Mouse (Mus musculus): ENCODE measurements around the gene Rcor1. TPM values are rescaled to one million over a fixed set of nuclear protein-coding genes. Genes with fewer than 3 reads are reported as not detected.
"Not testable (repeated sequence)": the region's sequence is repeated elsewhere in the genome, so short reads cannot be mapped to it uniquely, and the experiment has no call there.

The Rcor1 gene
- total and polyA plus RNA-seq, 2 experiments from 2014 or later = 3.1 to 13.1 TPM

DNA sequence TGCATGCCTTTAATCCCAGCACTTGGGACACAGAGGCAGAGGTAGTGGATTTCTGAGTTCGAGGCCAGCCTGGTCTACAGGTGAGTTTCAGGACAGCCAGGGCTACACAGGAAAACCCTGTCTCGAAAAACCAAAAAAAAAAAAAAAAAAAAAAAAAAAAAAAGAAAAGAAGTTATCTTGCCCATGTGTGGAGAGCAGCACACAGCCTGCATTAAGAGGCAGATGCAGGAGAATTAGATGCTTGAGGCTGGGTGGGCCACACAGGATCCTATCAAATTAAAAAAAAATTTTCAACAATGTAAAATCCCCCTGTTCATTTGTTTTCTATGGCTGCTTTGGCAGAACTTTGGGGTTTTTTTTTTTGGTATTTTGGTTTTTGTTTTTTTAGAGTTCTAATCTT, 24.2 kb downstream of the Rcor1 start:
- ATAC-seq = no peak
- Histone ChIP-seq H3K4me2 (ENCODE audit: low read depth, low read length) (no peak overlapping the region), H3K27me3 (ENCODE audit: insufficient read depth, low read length) (no peaks in the 10 kb centered on the region), H3K4me1 (ENCODE audit: insufficient read depth, low read length) (no peaks in the 10 kb centered on the region), H3K36me3 (ENCODE audit: insufficient read depth, low read length) (no peaks in the 10 kb centered on the region), H3K9me3 (ENCODE audit: low read length) (no peaks in the 10 kb centered on the region), H3K4me3 (ENCODE audit: low read length) (no peak overlapping the region), H3K9ac (replicated peaks; ENCODE audit: low read length) (no peak overlapping the region), H3K27ac (no peak overlapping the region)
- no peak for DNase-seq (ENCODE audit: low spot score)
- no peak for TF ChIP-seq CTCF (IDR thresholded peaks at IDR 0.05; ENCODE audit: low read depth)
- WGBS = 91% methylated on average over 2 of the region's 2 CpGs

DNA sequence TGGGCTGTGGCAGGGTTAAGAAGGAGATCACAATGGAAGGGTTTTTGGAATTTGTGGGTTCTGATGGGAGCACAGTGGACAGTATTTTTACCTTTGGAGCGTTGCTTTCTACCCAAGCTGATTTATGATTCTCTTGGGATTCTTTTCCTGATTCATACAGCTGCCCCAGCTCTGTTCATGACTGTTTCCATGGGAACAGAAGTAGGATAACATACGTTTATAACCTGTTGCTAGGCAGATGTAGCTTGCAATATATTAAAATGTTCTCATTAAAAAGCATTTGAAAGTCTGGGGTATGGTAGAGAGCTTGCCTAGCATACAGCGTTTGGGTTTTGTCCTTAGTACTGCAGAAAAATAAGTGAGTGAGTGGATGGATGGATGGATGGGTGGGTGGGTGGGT, 25.1 kb downstream of the Rcor1 start:
- no peak for TF ChIP-seq CTCF (IDR thresholded peaks at IDR 0.05; ENCODE audit: low read depth)
- no peak overlapping the region for H3K4me3 ChIP-seq (ENCODE audit: low read length)
- 62% methylated on average over 3 of the region's 3 CpGs for WGBS
- no peaks in the 10 kb centered on the region for H3K9me3 ChIP-seq (ENCODE audit: low read length)
- H3K36me3 ChIP-seq (ENCODE audit: insufficient read depth, low read length) = no peaks in the 10 kb centered on the region
- no peak overlapping the region for H3K4me2 ChIP-seq (ENCODE audit: low read depth, low read length)
- H3K9ac ChIP-seq (replicated peaks; ENCODE audit: low read length) = no peak overlapping the region
- H3K27me3 ChIP-seq (ENCODE audit: insufficient read depth, low read length) = no peaks in the 10 kb centered on the region
- ATAC-seq = no peak
- H3K27ac ChIP-seq = no peak overlapping the region
- DNase-seq (ENCODE audit: low spot score) = peak; percentile 29
- H3K4me1 ChIP-seq (ENCODE audit: insufficient read depth, low read length) = no peaks in the 10 kb centered on the region

DNA sequence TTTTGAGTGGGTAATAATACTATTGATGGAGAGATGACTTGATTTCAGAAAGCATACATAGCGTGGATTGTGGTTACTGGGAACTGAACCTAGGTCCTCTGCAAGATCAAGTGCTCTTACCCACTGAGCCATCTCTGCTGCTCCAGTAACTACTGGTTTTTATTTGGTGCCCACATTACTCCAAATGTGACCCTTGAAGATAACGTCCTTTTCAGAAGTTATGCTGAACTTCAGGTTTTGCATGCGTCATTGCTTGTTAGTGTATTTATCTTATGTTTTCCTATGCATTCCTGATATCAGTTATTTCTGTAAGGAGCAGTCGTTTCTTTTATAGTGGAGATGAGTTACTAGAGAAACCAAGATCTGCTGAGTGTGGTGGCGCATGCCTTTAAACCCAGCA, 26.2 kb downstream of the Rcor1 start:
- Histone ChIP-seq H3K4me2 (ENCODE audit: low read depth, low read length) (no peak overlapping the region), H3K36me3 (ENCODE audit: insufficient read depth, low read length) (no peaks in the 10 kb centered on the region), H3K4me1 (ENCODE audit: insufficient read depth, low read length) (no peaks in the 10 kb centered on the region), H3K9me3 (ENCODE audit: low read length) (no peaks in the 10 kb centered on the region), H3K27ac (no peak overlapping the region), H3K4me3 (ENCODE audit: low read length) (no peak overlapping the region), H3K9ac (replicated peaks; ENCODE audit: low read length) (no peak overlapping the region), H3K27me3 (ENCODE audit: insufficient read depth, low read length) (no peaks in the 10 kb centered on the region)
- no peak for TF ChIP-seq CTCF (IDR thresholded peaks at IDR 0.05; ENCODE audit: low read depth)
- no peak for DNase-seq (ENCODE audit: low spot score)
- no peak for ATAC-seq
- 94% methylated on average over 5 of the region's 5 CpGs for WGBS

DNA sequence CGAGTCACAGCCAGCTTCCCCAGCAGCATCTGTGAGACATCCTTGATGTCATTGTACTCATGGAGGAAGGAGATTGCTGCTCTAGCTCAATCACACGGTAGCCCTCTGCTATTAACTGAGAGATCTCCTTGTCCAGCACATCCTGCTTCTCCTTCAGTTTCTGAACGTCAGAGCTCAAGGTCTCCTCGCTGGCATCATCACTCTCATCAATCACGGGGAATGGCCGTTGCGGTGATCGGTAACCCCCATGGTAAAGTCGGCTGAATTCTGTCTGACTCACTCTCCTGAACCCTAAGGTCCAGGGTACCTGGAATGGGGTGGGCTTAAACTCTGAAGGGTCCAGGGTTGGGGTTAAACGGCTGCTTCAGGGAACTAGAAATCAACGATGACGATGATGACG, 28.7 kb downstream of the Rcor1 start:
- no peaks in the 10 kb centered on the region for H3K36me3 ChIP-seq (ENCODE audit: insufficient read depth, low read length)
- no peak overlapping the region for H3K9ac ChIP-seq (replicated peaks; ENCODE audit: low read length)
- H3K27ac ChIP-seq = no peak overlapping the region
- H3K9me3 ChIP-seq (ENCODE audit: low read length) = no peaks in the 10 kb centered on the region
- no peak for TF ChIP-seq CTCF (IDR thresholded peaks at IDR 0.05; ENCODE audit: low read depth)
- DNase-seq (ENCODE audit: low spot score) (no peak), ATAC-seq (no peak)
- no peak overlapping the region for H3K4me2 ChIP-seq (ENCODE audit: low read depth, low read length)
- no peaks in the 10 kb centered on the region for H3K27me3 ChIP-seq (ENCODE audit: insufficient read depth, low read length)
- peaks cover 2% of the 10 kb centered on the region; the same call in 1 of the 2 replicates for H3K4me1 ChIP-seq (ENCODE audit: insufficient read depth, low read length)
- WGBS = 89% methylated on average over 13 of the region's 13 CpGs
- H3K4me3 ChIP-seq (ENCODE audit: low read length) = no peak overlapping the region

DNA sequence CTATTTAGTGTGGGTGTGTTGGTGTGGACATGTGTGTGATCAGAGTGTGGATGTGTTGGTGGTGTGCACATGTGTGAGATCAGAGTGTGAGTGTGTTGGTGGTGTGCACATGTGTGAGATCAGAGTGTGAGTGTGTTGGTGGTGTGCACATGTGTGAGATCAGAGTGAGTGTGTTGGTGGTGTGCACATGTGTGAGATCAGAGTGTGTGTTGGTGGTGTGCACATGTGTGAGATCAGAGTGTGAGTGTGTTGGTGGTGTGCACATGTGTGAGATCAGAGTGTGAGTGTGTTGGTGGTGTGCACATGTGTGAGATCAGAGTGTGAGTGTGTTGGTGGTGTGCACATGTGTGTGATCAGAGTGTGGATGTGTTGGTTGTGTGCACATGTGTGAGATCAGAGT, 30.1 kb downstream of the Rcor1 start:
- H3K36me3 ChIP-seq (ENCODE audit: insufficient read depth, low read length); ATAC-seq; H3K9me3 ChIP-seq (ENCODE audit: low read length); H3K4me2 ChIP-seq (ENCODE audit: low read depth, low read length); H3K4me3 ChIP-seq (ENCODE audit: low read length); DNase-seq (ENCODE audit: low spot score); H3K9ac ChIP-seq (replicated peaks; ENCODE audit: low read length); H3K4me1 ChIP-seq (ENCODE audit: insufficient read depth, low read length); H3K27ac ChIP-seq; H3K27me3 ChIP-seq (ENCODE audit: insufficient read depth, low read length): not testable (repeated sequence)

DNA sequence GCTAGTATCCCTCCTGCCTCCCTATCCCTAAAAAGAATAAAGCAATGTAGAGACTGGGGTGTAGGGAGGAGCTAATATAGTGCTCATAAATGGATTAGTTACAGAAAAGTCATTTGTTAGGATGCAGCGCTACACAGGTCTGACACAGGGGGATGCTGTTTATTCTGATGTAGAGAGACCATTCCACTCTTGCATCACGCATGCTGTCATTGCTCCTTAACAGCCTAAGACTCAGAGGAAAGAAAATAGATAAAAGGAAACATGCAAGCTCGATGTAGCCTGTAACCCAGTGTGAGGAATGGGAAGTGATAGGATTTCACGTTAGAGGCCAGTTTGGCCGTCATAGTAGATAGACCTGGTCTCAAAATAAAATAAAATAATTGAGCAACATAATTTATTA, 31.9 kb downstream of the Rcor1 start:
- Histone ChIP-seq H3K9ac (replicated peaks; ENCODE audit: low read length) (no peak overlapping the region), H3K36me3 (ENCODE audit: insufficient read depth, low read length) (no peaks in the 10 kb centered on the region), H3K9me3 (ENCODE audit: low read length) (no peaks in the 10 kb centered on the region), H3K4me3 (ENCODE audit: low read length) (no peak overlapping the region), H3K27ac (no peak overlapping the region), H3K27me3 (ENCODE audit: insufficient read depth, low read length) (no peaks in the 10 kb centered on the region), H3K4me1 (ENCODE audit: insufficient read depth, low read length) (peaks cover 2% of the 10 kb centered on the region; the same call in 1 of the 2 replicates), H3K4me2 (ENCODE audit: low read depth, low read length) (no peak overlapping the region)
- WGBS = 69% methylated on average over 5 of the region's 5 CpGs
- no peak for ATAC-seq
- TF ChIP-seq CTCF (IDR thresholded peaks at IDR 0.05; ENCODE audit: low read depth) = no peak
- no peak for DNase-seq (ENCODE audit: low spot score)

DNA sequence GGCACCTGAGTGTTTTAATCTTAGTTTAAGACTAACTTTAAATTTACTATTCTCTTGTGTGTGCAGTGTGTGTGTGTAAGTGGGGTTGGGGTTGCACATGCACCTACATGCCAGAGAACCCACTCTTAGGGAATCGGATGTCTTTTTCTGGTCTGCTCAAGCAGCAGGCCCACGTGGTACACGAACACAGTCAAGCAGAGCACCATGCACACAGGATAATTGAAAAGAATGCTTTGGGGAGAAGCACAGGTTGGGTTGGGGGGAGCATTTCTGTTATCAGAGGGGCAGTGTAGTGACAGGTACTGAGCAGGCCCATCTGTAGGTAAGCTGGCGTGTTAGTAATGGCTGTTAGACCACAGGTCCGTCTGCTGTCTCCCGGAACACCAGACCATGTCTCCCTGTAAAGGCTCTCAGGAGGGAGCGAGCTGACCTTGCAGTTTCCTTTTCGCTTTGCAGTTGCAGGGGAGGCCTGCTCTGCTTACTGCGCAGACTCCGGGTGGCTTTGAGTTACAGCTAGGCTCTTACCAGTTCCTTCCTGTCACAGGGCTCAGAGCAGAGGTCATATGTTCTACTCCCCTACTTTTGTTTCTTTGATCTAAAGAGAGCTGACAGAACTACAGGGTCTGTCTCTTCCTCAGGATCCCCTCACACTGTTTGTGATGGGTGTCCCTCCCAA, 32.5 kb downstream of the Rcor1 start:
- peaks cover 2% of the 10 kb centered on the region; the same call in 1 of the 2 replicates for H3K4me1 ChIP-seq (ENCODE audit: insufficient read depth, low read length)
- H3K4me2 ChIP-seq (ENCODE audit: low read depth, low read length) = no peak overlapping the region
- H3K9me3 ChIP-seq (ENCODE audit: low read length) = no peaks in the 10 kb centered on the region
- H3K27ac ChIP-seq = peak overlapping the region; percentile 48; the same call in 1 of the 2 replicates
- no peaks in the 10 kb centered on the region for H3K36me3 ChIP-seq (ENCODE audit: insufficient read depth, low read length)
- WGBS = 70% methylated on average over 10 of the region's 10 CpGs
- H3K27me3 ChIP-seq (ENCODE audit: insufficient read depth, low read length) = no peaks in the 10 kb centered on the region
- H3K4me3 ChIP-seq (ENCODE audit: low read length) = no peak overlapping the region
- ATAC-seq (no peak), DNase-seq (ENCODE audit: low spot score) (peak; percentile 13)
- H3K9ac ChIP-seq (replicated peaks; ENCODE audit: low read length) = no peak overlapping the region
- TF ChIP-seq CTCF (IDR thresholded peaks at IDR 0.05; ENCODE audit: low read depth) = no peak
